Mouse (Mus musculus) midbrain, embryonic 13.5 days (tissue): ENCODE measurements at regions not wholly inside any gene's neighbourhood (a gene's known extent, or its start where the extent isn't known, plus 50 kb on each side); places are given as distances from the start of the nearest gene placed in this dataset.

ENCODE experiments used
- ATAC-seq: fragments of 200-750 bp; cut with Nextera tagmentation; 2 replicates; pipeline ENCODE4 v1.8.0; 2017; ENCODE audit warnings: mild to moderate bottlenecking, moderate TSS enrichment, moderate library complexity
- H3K27ac ChIP-seq: fragments of 300-500 bp; sonication (generic); 2 replicates; pipeline ENCODE4 v1.5.1; 2015; ENCODE audit warnings: inconsistent platforms, mild to moderate bottlenecking, moderate library complexity
- H3K27me3 ChIP-seq: fragments of 300-500 bp; sonication (generic); 2 replicates; pipeline ENCODE4 v1.6.1; 2015; ENCODE audit warnings: mild to moderate bottlenecking, inconsistent platforms
- H3K36me3 ChIP-seq: fragments of 300-500 bp; sonication (generic); 2 replicates; pipeline ENCODE4 v1.6.1; 2015; ENCODE audit warnings: mild to moderate bottlenecking, inconsistent platforms
- H3K4me1 ChIP-seq: fragments of 300-500 bp; sonication (generic); replicated peaks from 2 replicates; pipeline ENCODE4 v1.6.1; 2015; ENCODE audit warnings: inconsistent platforms
- H3K4me2 ChIP-seq: fragments of 300-500 bp; sonication (generic); replicated peaks from 2 replicates; pipeline ENCODE4 v1.6.1; 2015; ENCODE audit warnings: moderate library complexity, mild to moderate bottlenecking, inconsistent platforms
- H3K4me3 ChIP-seq: fragments of 300-500 bp; sonication (generic); replicated peaks from 2 replicates; pipeline ENCODE4 v1.5.1; 2015; ENCODE audit warnings: mild to moderate bottlenecking, inconsistent platforms
- H3K9ac ChIP-seq: fragments of 300-500 bp; sonication (generic); replicated peaks from 2 replicates; pipeline ENCODE4 v1.6.1; 2015; ENCODE audit warnings: mild to moderate bottlenecking, inconsistent platforms
- H3K9me3 ChIP-seq: fragments of 300-500 bp; sonication (generic); 2 replicates; pipeline ENCODE4 v1.6.1; 2016; ENCODE audit warnings: mild to moderate bottlenecking, inconsistent platforms
- WGBS: fragments of 180-500 bp; shearing (Covaris S2); methylation state at CpG from one replicate; pipeline ENCODE4 v1.1.7; 2015; 5-methylcytosine and 5-hydroxymethylcytosine counted together

DNA sequence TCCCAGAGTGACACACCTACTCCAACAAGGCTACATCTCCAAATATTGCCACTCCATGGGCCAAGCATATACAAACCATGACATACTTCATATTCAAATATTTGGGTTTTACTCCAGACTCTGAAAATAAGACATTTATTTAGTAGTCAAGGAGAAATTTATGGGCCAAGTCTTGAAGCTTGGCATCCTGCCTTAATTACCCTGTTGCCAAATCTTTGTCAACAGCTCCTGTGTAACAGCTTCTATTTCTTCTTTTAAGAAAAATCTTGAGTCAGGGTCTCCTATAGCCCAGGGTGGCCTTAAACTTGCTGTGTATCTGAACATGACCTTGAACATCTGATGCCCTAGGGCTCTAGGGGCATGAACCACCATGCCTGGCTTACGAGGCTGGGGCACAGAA lies 138.5 kb upstream of the Psmd7 start:
- no peaks in the 10 kb centered on the region for H3K27me3 ChIP-seq
- H3K4me3 ChIP-seq = no peak overlapping the region
- no peak overlapping the region for H3K9ac ChIP-seq
- no peak for ATAC-seq
- no peak overlapping the region for H3K27ac ChIP-seq
- H3K4me1 ChIP-seq = no peaks in the 10 kb centered on the region
- H3K9me3 ChIP-seq = no peaks in the 10 kb centered on the region
- H3K4me2 ChIP-seq = no peak overlapping the region
- no peaks in the 10 kb centered on the region for H3K36me3 ChIP-seq
- WGBS = 95% methylated on average over 1 of the region's 1 CpGs

DNA sequence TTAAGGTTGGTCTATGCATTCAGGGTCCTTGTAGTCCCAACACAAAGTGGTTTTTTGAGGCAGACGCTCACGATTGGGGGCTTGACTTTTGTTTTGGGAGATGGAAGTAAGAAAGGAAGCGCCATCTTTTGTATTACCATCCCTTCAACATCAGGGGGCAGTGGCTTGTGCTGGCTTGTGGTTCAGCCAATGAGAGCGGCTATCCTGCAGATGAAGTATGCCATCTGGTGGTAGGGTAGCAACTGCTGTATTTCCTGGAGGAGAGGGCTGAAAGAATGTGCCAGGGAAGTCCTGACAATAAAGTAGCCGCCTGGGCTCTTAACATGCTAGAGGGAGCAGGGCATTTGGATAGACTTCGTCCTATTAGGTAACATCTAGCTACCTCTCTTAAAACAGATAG lies 139.0 kb upstream of the Psmd7 start:
- H3K27me3 ChIP-seq = no peaks in the 10 kb centered on the region
- WGBS = 94% methylated on average over 6 of the region's 6 CpGs
- H3K9me3 ChIP-seq = no peaks in the 10 kb centered on the region
- H3K9ac ChIP-seq = no peak overlapping the region
- no peak overlapping the region for H3K4me2 ChIP-seq
- H3K36me3 ChIP-seq = no peaks in the 10 kb centered on the region
- no peak for ATAC-seq
- H3K4me1 ChIP-seq = no peaks in the 10 kb centered on the region
- H3K4me3 ChIP-seq = no peak overlapping the region
- no peak overlapping the region for H3K27ac ChIP-seq

DNA sequence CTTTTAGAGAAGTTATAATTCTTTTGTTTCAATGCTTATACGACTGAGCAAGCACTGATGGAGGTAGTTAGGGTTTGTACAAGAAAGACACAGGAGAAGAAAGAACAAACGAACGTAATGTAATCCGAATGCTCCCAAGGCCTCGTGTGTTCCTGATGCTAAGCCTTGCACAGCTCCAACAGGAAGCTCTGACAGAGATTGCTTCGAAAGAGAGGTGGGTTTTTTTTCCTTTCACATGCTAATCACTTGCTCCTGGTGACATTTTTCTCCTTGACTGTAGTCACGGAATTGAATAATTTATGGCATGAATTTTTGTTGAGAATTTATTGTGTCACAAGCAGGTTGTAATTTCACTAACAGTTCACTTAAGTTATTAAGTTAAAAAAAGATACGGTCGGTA lies 150.8 kb upstream of the Psmd7 start:
- Histone ChIP-seq H3K27ac (no peak overlapping the region), H3K4me3 (no peak overlapping the region), H3K4me2 (no peak overlapping the region), H3K36me3 (no peaks in the 10 kb centered on the region), H3K9me3 (0 out of 2 replicates have a peak, but pooled peaks cover 6% of the 10 kb centered on the region), H3K9ac (no peak overlapping the region), H3K27me3 (no peaks in the 10 kb centered on the region), H3K4me1 (0 out of 2 replicates have a peak, but pooled peaks cover 10% of the 10 kb centered on the region)
- ATAC-seq = no peak
- 58% methylated on average over 9 of the region's 9 CpGs for WGBS

DNA sequence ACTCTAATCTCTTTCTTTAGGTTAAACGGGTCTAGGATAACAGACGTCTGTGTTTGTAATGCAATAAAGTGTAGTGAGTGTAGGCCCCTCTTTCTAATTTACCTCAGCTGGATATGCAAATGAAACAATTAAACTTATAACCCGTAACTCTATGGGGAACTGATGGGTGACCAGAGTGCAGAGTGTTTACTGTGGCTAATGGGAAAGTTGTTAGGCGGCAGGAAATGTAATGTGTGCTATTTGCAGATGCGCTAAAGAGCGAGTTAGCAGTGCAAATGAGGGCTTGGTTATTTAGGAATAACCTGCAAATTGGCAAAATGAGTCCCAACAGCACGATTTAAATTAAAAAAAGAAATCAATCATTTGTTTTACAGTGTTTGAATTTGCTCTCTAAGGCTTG lies 168.8 kb upstream of the Psmd7 start:
- WGBS = 78% methylated on average over 7 of the region's 7 CpGs
- Histone ChIP-seq H3K4me3 (no peak overlapping the region), H3K27me3 (no peaks in the 10 kb centered on the region), H3K4me2 (no peak overlapping the region), H3K36me3 (no peaks in the 10 kb centered on the region), H3K4me1 (no peaks in the 10 kb centered on the region), H3K9me3 (no peaks in the 10 kb centered on the region), H3K9ac (no peak overlapping the region), H3K27ac (no peak overlapping the region)
- ATAC-seq = no peak

DNA sequence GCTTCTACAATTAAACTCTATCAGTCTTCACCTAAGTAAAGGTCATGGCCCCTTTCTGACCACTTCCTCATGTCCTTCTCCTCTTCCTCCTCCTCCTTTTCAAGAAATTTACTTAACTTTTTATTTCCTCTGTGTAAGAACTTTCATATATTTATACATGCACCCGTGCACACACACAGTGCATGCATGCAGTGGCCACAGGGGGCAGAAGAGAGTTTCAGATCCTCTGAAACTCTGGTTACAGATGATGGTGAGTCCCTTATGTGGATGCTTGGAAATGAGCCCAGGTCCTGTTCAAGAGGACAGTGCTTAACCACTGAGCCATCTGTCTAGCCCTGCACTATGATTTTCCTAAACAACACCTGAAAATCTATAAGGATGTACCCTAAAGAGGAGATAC lies 170.4 kb upstream of the Psmd7 start:
- no peaks in the 10 kb centered on the region for H3K4me1 ChIP-seq
- H3K9ac ChIP-seq = no peak overlapping the region
- H3K27ac ChIP-seq = no peak overlapping the region
- H3K4me3 ChIP-seq = no peak overlapping the region
- no peaks in the 10 kb centered on the region for H3K36me3 ChIP-seq
- ATAC-seq = no peak
- no peaks in the 10 kb centered on the region for H3K9me3 ChIP-seq
- 83% methylated on average over 1 of the region's 1 CpGs for WGBS
- no peak overlapping the region for H3K4me2 ChIP-seq
- H3K27me3 ChIP-seq = no peaks in the 10 kb centered on the region

DNA sequence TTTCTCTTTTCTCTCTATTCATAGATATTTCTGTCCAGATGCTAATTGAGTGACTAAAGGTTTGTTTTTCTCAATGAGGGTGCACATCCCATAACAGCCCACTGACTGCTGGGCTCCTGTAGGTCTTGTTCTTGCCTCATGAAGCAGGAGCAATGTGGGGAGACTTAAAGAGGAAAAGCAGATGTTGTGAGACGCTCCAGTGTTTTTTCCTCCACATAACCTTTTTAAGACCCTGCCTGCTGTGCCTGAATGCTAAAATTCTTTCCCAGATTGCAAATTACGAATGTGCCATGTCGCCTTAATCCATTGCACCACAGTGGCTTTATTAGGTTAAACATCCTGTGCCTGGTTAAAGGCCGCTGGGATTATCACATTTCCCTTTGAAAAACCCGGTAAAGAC lies 165.5 kb upstream of the Zfhx3 start:
- H3K27me3 ChIP-seq = no peaks in the 10 kb centered on the region
- no peak for ATAC-seq
- H3K4me1 ChIP-seq = peaks cover 11% of the 10 kb centered on the region
- H3K4me3 ChIP-seq = no peak overlapping the region
- H3K4me2 ChIP-seq = no peak overlapping the region
- no peak overlapping the region for H3K9ac ChIP-seq
- 3% methylated on average over 5 of the region's 5 CpGs for WGBS
- H3K36me3 ChIP-seq = no peaks in the 10 kb centered on the region
- peaks cover 2% of the 10 kb centered on the region; the same call in 1 of the 2 replicates for H3K9me3 ChIP-seq
- no peak overlapping the region for H3K27ac ChIP-seq

DNA sequence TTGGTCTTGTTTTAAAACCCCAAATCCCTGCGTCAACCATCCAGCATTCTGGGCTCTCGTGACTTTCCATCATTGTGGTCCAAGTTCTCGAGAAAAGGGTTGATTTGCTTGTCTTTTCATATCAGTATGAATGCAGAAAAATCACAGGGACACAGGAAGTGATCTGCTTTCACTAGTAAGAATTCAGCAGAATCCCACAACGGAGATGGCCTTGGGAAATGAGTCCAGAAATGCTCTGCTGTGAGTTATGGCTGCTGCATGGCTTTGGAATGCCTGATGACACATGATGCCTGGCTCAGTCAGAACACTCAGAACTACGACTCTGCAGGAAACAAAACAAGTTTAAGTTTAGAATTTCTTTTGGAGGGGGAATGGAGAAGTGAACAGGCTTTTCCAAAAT lies 156.7 kb upstream of the Zfhx3 start:
- ATAC-seq = no peak
- H3K9me3 ChIP-seq = no peaks in the 10 kb centered on the region
- no peak overlapping the region for H3K4me3 ChIP-seq
- no peaks in the 10 kb centered on the region for H3K4me1 ChIP-seq
- H3K27ac ChIP-seq = no peak overlapping the region
- no peaks in the 10 kb centered on the region for H3K27me3 ChIP-seq
- no peaks in the 10 kb centered on the region for H3K36me3 ChIP-seq
- 79% methylated on average over 5 of the region's 5 CpGs for WGBS
- no peak overlapping the region for H3K9ac ChIP-seq
- no peak overlapping the region for H3K4me2 ChIP-seq

DNA sequence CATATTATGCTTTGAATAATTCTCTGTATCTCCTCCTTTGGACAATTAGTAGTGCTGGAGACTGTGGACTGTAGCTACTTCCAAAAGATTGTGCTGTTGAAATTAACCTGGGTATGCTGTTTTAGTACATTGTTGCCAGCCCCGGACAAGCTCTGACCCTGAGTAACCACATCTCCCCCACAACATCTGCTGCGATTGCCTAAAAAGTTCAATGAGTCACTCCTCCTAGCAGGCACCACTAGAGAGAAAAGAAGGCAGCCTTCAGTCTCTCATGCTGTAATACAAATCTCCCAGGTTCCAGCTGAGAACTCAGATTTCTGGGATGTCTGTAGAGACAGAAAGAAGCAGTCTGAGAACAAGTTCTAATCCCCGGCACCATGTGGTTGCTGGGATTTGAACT lies 150.2 kb upstream of the Zfhx3 start:
- no peak for ATAC-seq
- WGBS = 94% methylated on average over 3 of the region's 3 CpGs
- H3K4me1 ChIP-seq = no peaks in the 10 kb centered on the region
- H3K27ac ChIP-seq = no peak overlapping the region
- H3K9ac ChIP-seq = no peak overlapping the region
- H3K36me3 ChIP-seq = no peaks in the 10 kb centered on the region
- no peaks in the 10 kb centered on the region for H3K9me3 ChIP-seq
- no peaks in the 10 kb centered on the region for H3K27me3 ChIP-seq
- no peak overlapping the region for H3K4me3 ChIP-seq
- no peak overlapping the region for H3K4me2 ChIP-seq

DNA sequence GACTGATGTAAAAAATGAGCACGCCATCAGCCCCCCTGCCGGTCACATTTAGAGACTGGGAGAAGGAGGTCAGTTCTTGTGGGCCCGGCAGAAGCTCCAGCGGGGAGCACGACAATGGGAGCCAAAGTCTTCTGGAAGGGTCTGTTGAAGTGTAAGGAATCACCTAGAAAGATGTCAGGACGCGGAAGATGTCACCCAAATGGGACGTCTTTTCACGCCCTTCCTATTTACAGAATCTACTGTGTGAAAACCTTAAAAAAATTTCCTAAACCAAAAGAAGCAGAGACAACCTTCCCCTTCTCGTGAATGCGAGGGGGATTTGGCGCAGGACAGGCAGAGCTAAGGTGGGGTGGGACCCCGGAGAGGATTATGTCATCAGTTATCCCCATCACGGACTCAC lies 127.5 kb upstream of the Zfhx3 start:
- Histone ChIP-seq H3K4me1 (peaks cover 45% of the 10 kb centered on the region), H3K27ac (peak overlapping the region; percentile 48; the same call in 1 of the 2 replicates), H3K4me3 (no peak overlapping the region), H3K9ac (no peak overlapping the region), H3K27me3 (no peaks in the 10 kb centered on the region), H3K4me2 (no peak overlapping the region), H3K9me3 (no peaks in the 10 kb centered on the region), H3K36me3 (no peaks in the 10 kb centered on the region)
- 53% methylated on average over 14 of the region's 14 CpGs for WGBS
- ATAC-seq = no peak

DNA sequence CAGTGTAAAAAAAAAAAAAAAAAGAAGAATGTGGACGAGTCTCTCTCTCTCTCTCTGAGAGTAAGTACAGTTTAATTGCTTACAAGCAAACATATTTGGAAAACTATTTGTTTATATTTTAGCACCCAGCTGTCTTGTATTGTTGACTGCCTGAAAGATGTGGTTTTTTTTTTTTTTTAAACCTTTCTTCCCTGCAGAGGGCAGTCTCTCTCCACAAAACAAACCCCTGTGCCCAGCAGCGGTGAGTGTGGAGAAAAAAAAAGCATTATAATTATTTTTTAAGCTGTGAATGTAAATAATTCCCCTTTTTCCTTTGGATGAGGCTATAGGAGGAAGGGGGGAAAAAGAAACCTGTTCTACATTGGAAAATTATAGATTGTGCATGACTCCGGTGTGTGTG lies 126.7 kb upstream of the Zfhx3 start:
- 24% methylated on average over 3 of the region's 3 CpGs for WGBS
- ATAC-seq = no peak
- Histone ChIP-seq H3K27me3 (no peaks in the 10 kb centered on the region), H3K9ac (no peak overlapping the region), H3K9me3 (no peaks in the 10 kb centered on the region), H3K36me3 (no peaks in the 10 kb centered on the region), H3K27ac (no peak overlapping the region), H3K4me3 (no peak overlapping the region), H3K4me2 (no peak overlapping the region), H3K4me1 (peaks cover 53% of the 10 kb centered on the region)

DNA sequence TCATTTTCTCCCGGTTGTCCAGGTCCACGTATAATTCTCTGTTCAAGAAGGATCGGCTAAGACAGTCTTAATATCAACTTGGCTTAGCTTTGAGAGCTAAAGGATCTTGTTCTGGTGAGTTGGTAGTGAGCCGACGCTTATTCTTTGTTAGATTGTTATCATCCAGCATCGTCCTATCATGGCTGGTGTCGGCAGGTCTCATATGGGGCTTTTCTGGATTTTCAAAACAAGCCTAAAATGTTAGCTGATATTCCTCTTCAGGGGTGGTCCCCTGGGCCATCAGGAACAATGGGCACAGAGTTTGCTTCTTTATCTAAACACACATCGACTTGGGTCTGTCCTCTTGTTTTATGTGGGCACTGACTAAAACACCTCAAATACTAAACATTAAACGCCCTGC lies 124.6 kb upstream of the Zfhx3 start:
- no peaks in the 10 kb centered on the region for H3K9me3 ChIP-seq
- H3K4me1 ChIP-seq = peaks cover 63% of the 10 kb centered on the region
- ATAC-seq = no peak
- no peak overlapping the region for H3K9ac ChIP-seq
- 0 out of 2 replicates have a peak, but pooled peaks cover 8% of the 10 kb centered on the region for H3K27me3 ChIP-seq
- H3K36me3 ChIP-seq = no peaks in the 10 kb centered on the region
- H3K27ac ChIP-seq = 0 out of 2 replicates have a peak overlapping the region, but pooled peaks have one; percentile 77
- H3K4me2 ChIP-seq = no peak overlapping the region
- WGBS = 86% methylated on average over 9 of the region's 9 CpGs
- no peak overlapping the region for H3K4me3 ChIP-seq

DNA sequence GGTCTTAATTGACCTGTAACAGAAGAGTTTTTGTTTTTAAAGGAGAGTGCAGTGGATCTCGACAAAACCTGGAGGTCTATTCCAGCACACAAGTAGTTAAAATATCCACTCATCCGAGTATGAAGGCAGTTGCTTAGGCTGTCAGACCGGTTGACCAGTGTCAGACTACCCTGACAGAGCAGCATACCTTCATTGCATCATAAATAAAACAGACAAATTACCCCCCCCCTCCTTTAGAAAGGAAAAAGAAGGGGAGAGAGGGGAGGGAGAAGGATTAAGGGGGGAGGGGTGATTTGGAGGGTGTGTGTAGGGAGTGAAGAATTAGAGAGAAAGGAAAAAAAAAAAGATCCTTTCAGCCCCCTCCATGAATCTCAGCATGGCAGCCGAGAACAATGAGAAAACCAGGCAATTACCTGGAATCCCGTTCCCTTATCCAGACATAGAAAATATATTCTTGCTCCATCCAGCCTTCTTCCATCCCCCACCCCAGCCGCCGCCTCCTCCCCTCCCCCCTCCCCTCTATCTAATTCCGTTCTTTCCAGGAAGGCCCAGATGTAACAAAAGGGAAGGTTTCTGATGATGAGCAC lies 122.2 kb upstream of the Zfhx3 start:
- H3K9me3 ChIP-seq = no peaks in the 10 kb centered on the region
- H3K36me3 ChIP-seq = no peaks in the 10 kb centered on the region
- WGBS = 1% methylated on average over 8 of the region's 8 CpGs
- H3K4me1 ChIP-seq = peaks cover 65% of the 10 kb centered on the region
- H3K4me2 ChIP-seq = 0 out of 2 replicates have a peak overlapping the region, but pooled peaks have one; percentile 9
- H3K27ac ChIP-seq = peak overlapping the region; percentile 89
- no peak overlapping the region for H3K4me3 ChIP-seq
- peak; percentile 56; the same call in 1 of the 2 replicates for ATAC-seq
- H3K9ac ChIP-seq = peak overlapping the region; percentile 23; the same call in 1 of the 2 replicates
- H3K27me3 ChIP-seq = 0 out of 2 replicates have a peak, but pooled peaks cover 8% of the 10 kb centered on the region

DNA sequence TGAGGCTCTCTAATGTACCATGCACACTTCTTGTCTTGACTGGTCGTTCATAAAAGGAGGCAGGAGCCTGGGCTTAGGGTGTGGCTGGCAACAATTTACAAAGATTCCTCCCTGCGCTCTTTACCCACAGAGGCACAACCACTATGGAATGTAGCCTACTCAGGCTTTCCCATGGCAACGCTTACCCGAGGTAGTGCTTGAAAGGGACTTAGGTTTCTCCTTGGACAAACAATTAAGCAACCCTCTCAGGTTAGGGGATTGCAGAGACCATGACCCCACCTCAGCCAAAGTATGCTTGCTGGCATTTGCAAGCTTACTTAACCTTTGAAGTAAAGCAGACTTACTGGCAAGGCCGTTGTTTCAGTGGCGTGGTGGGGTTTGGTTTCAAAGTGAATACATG lies 120.9 kb upstream of the Zfhx3 start:
- WGBS = 42% methylated on average over 6 of the region's 6 CpGs
- no peak for ATAC-seq
- Histone ChIP-seq H3K27me3 (0 out of 2 replicates have a peak, but pooled peaks cover 8% of the 10 kb centered on the region), H3K27ac (peak overlapping the region; percentile 89), H3K4me2 (no peak overlapping the region), H3K9ac (no peak overlapping the region), H3K4me1 (peaks cover 55% of the 10 kb centered on the region), H3K36me3 (no peaks in the 10 kb centered on the region), H3K9me3 (no peaks in the 10 kb centered on the region), H3K4me3 (no peak overlapping the region)
